Mouse (Mus musculus): ENCODE measurements at regions not wholly inside any gene's neighbourhood (a gene's known extent, or its start where the extent isn't known, plus 50 kb on each side); places are given as distances from the start of the nearest gene placed in this dataset.

DNA sequence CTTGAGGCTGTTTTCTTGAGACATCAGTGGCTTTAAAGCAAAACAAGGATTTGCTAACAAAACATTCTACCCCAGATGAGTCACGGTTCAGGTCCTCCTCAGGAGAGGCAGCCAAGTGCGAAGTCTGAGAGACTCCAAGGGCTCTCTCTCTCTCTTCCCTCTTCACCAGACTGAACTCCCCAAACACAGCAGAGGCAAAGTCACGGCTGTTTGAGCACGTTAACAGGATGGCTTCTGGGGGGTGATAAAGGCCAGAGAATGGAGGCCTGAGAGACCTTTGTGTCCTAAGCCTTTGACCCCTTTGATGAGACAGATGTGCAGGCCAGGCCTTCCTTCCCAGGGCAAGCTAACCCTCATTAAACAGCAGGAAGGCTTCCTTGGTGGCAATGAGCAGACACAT is 122.7 kb upstream of the Rcn1 start:
- dilution Hi-C loops (cut with MboI; ENCODE audit: extremely low pct_ligation_motif_present, extremely low pct_unique_long_range_greater_than_20kb, low sequenced_read_pairs): no loop called here
- TF ChIP-seq MAZ (IDR thresholded peaks at IDR 0.05; ENCODE audit: low read depth, low read length): no peak
- no peak for TF ChIP-seq RAD21 (IDR thresholded peaks at IDR 0.05; ENCODE audit: low read depth, low read length)
- TF ChIP-seq GABPA (IDR thresholded peaks at IDR 0.05; ENCODE audit: insufficient replicate concordance, low read depth, low read length): no peak
- TF ChIP-seq MYC (IDR thresholded peaks at IDR 0.05; ENCODE audit: low read depth, low read length): no peak
- no peak for TF ChIP-seq POLR2AphosphoS2 (IDR thresholded peaks at IDR 0.05; ENCODE audit: low read depth, low read length)
- TF ChIP-seq CHD1 (IDR thresholded peaks at IDR 0.05; ENCODE audit: low read depth, low read length): no peak
- TF ChIP-seq POLR2A (IDR thresholded peaks at IDR 0.05; ENCODE audit: low read depth, low read length): no peak
- TF ChIP-seq NRF1 (IDR thresholded peaks at IDR 0.05; ENCODE audit: low read depth, low read length): no peak
- no peak for TF ChIP-seq USF2 (conservative IDR thresholded peaks at IDR 0.05; ENCODE audit: low read depth, low read length)
- TF ChIP-seq ETS1 (conservative IDR thresholded peaks at IDR 0.05; ENCODE audit: low read depth, low read length): no peak
- in situ Hi-C loops (cut with MboI; ENCODE audit: low pct_ligation_motif_present, low pct_unique_long_range_greater_than_20kb, low sequenced_read_pairs): loop anchor here (25.0 kb wide), 1 partner anchor 565 kb away; no protein-coding TSS in a partner anchor
- DNase-seq (ENCODE audit: extremely low read depth): no peak
- Histone ChIP-seq H3K4me1 (ENCODE audit: control insufficient read depth in 1 of 2, insufficient read depth in 2 of 2) (peaks cover 0 to 9% of the 10 kb centered on the region in 2 experiments; a peak in 1 of 4 replicates), H3K27ac (ENCODE audit: insufficient read depth, low read depth) (no peak overlapping the region), H3K36me3 (replicated peaks in 1 of 2; ENCODE audit: control insufficient read depth in 1 of 2, insufficient read depth in 1 of 2, low read length in 1 of 2) (no peaks in the 10 kb centered on the region), H3K4me3 (replicated peaks in 1 of 3; ENCODE audit: low read depth in 2 of 3, low read length in 2 of 3, poor library complexity in 1 of 3) (no peak overlapping the region), H3K79me2 (replicated peaks; ENCODE audit: control insufficient read depth, extremely low read depth, insufficient read depth, poor library complexity, severe bottlenecking) (no peaks in the 10 kb centered on the region), H3K9me3 (replicated peaks; ENCODE audit: low read length) (no peaks in the 10 kb centered on the region), H3K9ac (ENCODE audit: insufficient read depth, low read depth) (no peak overlapping the region), H3K4me2 (ENCODE audit: insufficient read depth, low read depth, poor library complexity, severe bottlenecking) (no peak overlapping the region), H3K27me3 (replicated peaks) (no peaks in the 10 kb centered on the region)

DNA sequence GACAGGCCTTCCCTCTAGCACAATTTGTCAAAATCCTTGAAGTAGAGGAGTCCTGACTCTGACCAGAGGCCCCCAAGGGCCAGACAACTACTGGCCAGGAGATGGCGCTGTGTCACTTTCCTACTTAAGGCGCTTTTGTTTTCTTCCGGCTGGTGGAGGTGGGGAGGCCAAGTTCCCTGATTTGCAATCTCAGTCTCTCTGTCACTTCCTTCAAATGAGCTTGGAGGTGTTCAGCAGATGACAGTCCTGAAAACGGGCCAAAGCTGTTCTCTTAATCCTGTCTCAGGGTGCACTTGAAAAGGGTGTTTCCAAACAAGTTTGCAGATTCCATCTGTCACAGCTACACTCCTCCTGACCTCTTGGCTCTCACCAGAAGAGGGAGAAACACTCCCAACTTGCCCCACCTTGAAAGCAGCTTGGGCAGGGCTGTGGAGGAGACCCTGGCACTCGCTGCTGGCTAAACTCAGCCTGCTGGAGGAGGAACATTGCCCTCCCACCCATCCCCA is 124.2 kb upstream of the Rcn1 start:
- H3K79me2 ChIP-seq (replicated peaks; ENCODE audit: control insufficient read depth, extremely low read depth, insufficient read depth, poor library complexity, severe bottlenecking): no peaks in the 10 kb centered on the region
- H3K27me3 ChIP-seq (replicated peaks): no peaks in the 10 kb centered on the region
- H3K4me3 ChIP-seq (replicated peaks in 1 of 3; ENCODE audit: low read depth in 2 of 3, low read length in 2 of 3, poor library complexity in 1 of 3): no peak overlapping the region
- no peak overlapping the region for H3K9ac ChIP-seq (ENCODE audit: insufficient read depth, low read depth)
- peak; percentile 78 for DNase-seq (ENCODE audit: extremely low read depth)
- peaks cover 0 to 9% of the 10 kb centered on the region in 2 experiments; a peak in 1 of 4 replicates for H3K4me1 ChIP-seq (ENCODE audit: control insufficient read depth in 1 of 2, insufficient read depth in 2 of 2)
- peak overlapping the region; percentile 21; the same call in 1 of the 2 replicates for H3K4me2 ChIP-seq (ENCODE audit: insufficient read depth, low read depth, poor library complexity, severe bottlenecking)
- H3K36me3 ChIP-seq (replicated peaks in 1 of 2; ENCODE audit: control insufficient read depth in 1 of 2, insufficient read depth in 1 of 2, low read length in 1 of 2): no peaks in the 10 kb centered on the region
- in situ Hi-C loops (cut with MboI; ENCODE audit: low pct_ligation_motif_present, low pct_unique_long_range_greater_than_20kb, low sequenced_read_pairs) (loop anchor here (25.0 kb wide), 1 partner anchor 564 kb away; no protein-coding TSS in a partner anchor), dilution Hi-C loops (cut with MboI; ENCODE audit: extremely low pct_ligation_motif_present, extremely low pct_unique_long_range_greater_than_20kb, low sequenced_read_pairs) (no loop called here)
- no peak overlapping the region for H3K27ac ChIP-seq (ENCODE audit: insufficient read depth, low read depth)
- H3K9me3 ChIP-seq (replicated peaks; ENCODE audit: low read length): no peaks in the 10 kb centered on the region
- TF ChIP-seq HCFC1 (IDR thresholded peaks at IDR 0.05; ENCODE audit: low read depth, low read length): peak; percentile 37
- no peak for TF ChIP-seq ETS1 (conservative IDR thresholded peaks at IDR 0.05; ENCODE audit: low read depth, low read length)
- TF ChIP-seq IRF4 (IDR thresholded peaks at IDR 0.05; ENCODE audit: low read depth, low read length): peak; percentile 54; the same call in 1 of the 2 replicates
- TF ChIP-seq SIN3A (IDR thresholded peaks at IDR 0.05; ENCODE audit: low read length): peak; percentile 54
- peak; percentile 63; the same call in 1 of the 2 replicates for TF ChIP-seq NELFE (IDR thresholded peaks at IDR 0.05; ENCODE audit: low read depth, low read length)
- peak; percentile 61 for TF ChIP-seq ELF1 (IDR thresholded peaks at IDR 0.05; ENCODE audit: low read depth, low read length)
- TF ChIP-seq CHD2 (IDR thresholded peaks at IDR 0.05; ENCODE audit: low read length): peak; percentile 63
- peak; percentile 83; the same call in 1 of the 2 replicates for TF ChIP-seq MAZ (IDR thresholded peaks at IDR 0.05; ENCODE audit: low read depth, low read length)
- no peak for TF ChIP-seq USF2 (conservative IDR thresholded peaks at IDR 0.05; ENCODE audit: low read depth, low read length)
- TF ChIP-seq CHD1 (IDR thresholded peaks at IDR 0.05; ENCODE audit: low read depth, low read length): no peak
- TF ChIP-seq USF1 (IDR thresholded peaks at IDR 0.05; ENCODE audit: low read depth, low read length): no peak
- peak; percentile 62 to 84 for TF ChIP-seq CTCF (conservative IDR thresholded peaks at IDR 0.05 in 1 of 2, IDR thresholded peaks at IDR 0.05 in 1 of 2; ENCODE audit: low read depth in 2 of 2, low read length in 2 of 2)
- TF ChIP-seq ZKSCAN1 (IDR thresholded peaks at IDR 0.05; ENCODE audit: borderline replicate concordance, low read depth, low read length): no peak
- TF ChIP-seq SMC3 (IDR thresholded peaks at IDR 0.05; ENCODE audit: low read depth, low read length): peak; percentile 85
- TF ChIP-seq NRF1 (IDR thresholded peaks at IDR 0.05; ENCODE audit: low read depth, low read length): no peak
- TF ChIP-seq TBP (conservative IDR thresholded peaks at IDR 0.05; ENCODE audit: low read depth, low read length): no peak
- peak; percentile 37; the same call in 1 of the 2 replicates for TF ChIP-seq ZC3H11A (IDR thresholded peaks at IDR 0.05; ENCODE audit: low read depth, low read length)
- TF ChIP-seq RAD21 (IDR thresholded peaks at IDR 0.05; ENCODE audit: low read depth, low read length): peak; percentile 85
- peak; percentile 59; the same call in 1 of the 2 replicates for TF ChIP-seq MXI1 (IDR thresholded peaks at IDR 0.05; ENCODE audit: low read depth, low read length)
